Mouse (Mus musculus): Measurements from ENCODE around the gene Rnf212b.
A peak's percentile ranks its signal among the peaks of the same experiment; 100 is the strongest.
"Not testable (repeated sequence)": the region's sequence is repeated elsewhere in the genome, so short reads cannot be mapped to it uniquely, and the experiment has no call there.

The Rnf212b gene

GRCm38 (mm10) chr14:54813991-54814390 lies at the start of gene Rnf212b:
Gene Rnf212b, plus strand, starts transcription at chr14:54814141.
- no peak for DNase-seq

GRCm38 (mm10) chr14:54766937-54767336 lies 47.0 kb upstream of the Rnf212b start:
- DNase-seq: not testable (repeated sequence)

- no peak for DNase-seq
Measured at GRCm38 (mm10) chr14:54768314-54769067, 45.5 kb upstream of the Rnf212b start.

GRCm38 (mm10) chr14:54769068-54769425 lies 44.9 kb upstream of the Rnf212b start:
- DNase-seq: no peak

- no peak for DNase-seq
Measured at GRCm38 (mm10) chr14:54770373-54770772, 43.6 kb upstream of the Rnf212b start.

GRCm38 (mm10) chr14:54772333-54772856 lies 41.5 kb upstream of the Rnf212b start:
- peak; percentile 82 for DNase-seq

GRCm38 (mm10) chr14:54775534-54776041 lies 38.4 kb upstream of the Rnf212b start:
- peak; percentile 44 for DNase-seq

GRCm38 (mm10) chr14:54776768-54777167 lies 37.2 kb upstream of the Rnf212b start:
- no peak for DNase-seq

- no peak for DNase-seq
Measured at GRCm38 (mm10) chr14:54777893-54778292, 36.0 kb upstream of the Rnf212b start.

- no peak for DNase-seq
Measured at GRCm38 (mm10) chr14:54780084-54780483, 33.9 kb upstream of the Rnf212b start.

GRCm38 (mm10) chr14:54780836-54781609 lies 32.9 kb upstream of the Rnf212b start:
- peak; percentile 79 for DNase-seq

GRCm38 (mm10) chr14:54781610-54782365 lies 32.2 kb upstream of the Rnf212b start, which contains the start of gene Slc7a8:
Gene Slc7a8, minus strand, starts transcription at chr14:54781946.
- peak; percentile 81 for DNase-seq

- no peak for DNase-seq
Measured at GRCm38 (mm10) chr14:54782971-54783370, 31.0 kb upstream of the Rnf212b start.

GRCm38 (mm10) chr14:54785898-54786297 lies 28.0 kb upstream of the Rnf212b start:
- peak; percentile 51 for DNase-seq

GRCm38 (mm10) chr14:54786489-54786888 lies 27.5 kb upstream of the Rnf212b start:
- no peak for DNase-seq

- no peak for DNase-seq
Measured at GRCm38 (mm10) chr14:54787226-54787625, 26.7 kb upstream of the Rnf212b start.

- DNase-seq: no peak
Measured at GRCm38 (mm10) chr14:54788231-54788630, 25.7 kb upstream of the Rnf212b start.

GRCm38 (mm10) chr14:54792166-54792565 lies 21.8 kb upstream of the Rnf212b start:
- DNase-seq: no peak

- no peak for DNase-seq
Measured at GRCm38 (mm10) chr14:54793351-54793750, 20.6 kb upstream of the Rnf212b start.

GRCm38 (mm10) chr14:54793894-54794830 lies 19.8 kb upstream of the Rnf212b start:
- no peak for DNase-seq

GRCm38 (mm10) chr14:54795901-54796300 lies 18.0 kb upstream of the Rnf212b start:
- no peak for DNase-seq

GRCm38 (mm10) chr14:54796760-54797159 lies 17.2 kb upstream of the Rnf212b start:
- no peak for DNase-seq
